9 mouse cellular contexts compared by ENCODE assay signal in genomic region chr2:180786732-180787131, GRCm38 (mm10). TPM values are rescaled to one million over a fixed set of nuclear protein-coding genes. Genes with fewer than 3 reads are reported as not detected.
DNase-seq lines count a peak whose midpoint lies in the region; ATAC-seq and TF ChIP-seq lines count a peak whose summit lies in the region.
"Had no signal": no experiment of that assay in that cellular context is flagged by ENCODE, and none has a peak within 500 bp of the region (broad histone marks: within the 10 kb centered on the region; RNA-seq: fewer than 3 reads in every experiment).

No protein-coding gene starts in this region.

- no peaks in the 10 kb centered on the region for H3K9me3 ChIP-seq in heart, postnatal 0 days (replicated peaks; ENCODE audit: control insufficient read depth, low read length)
- H3K9me3 ChIP-seq in heart, embryonic 11.5 days (replicated peaks; ENCODE audit: control insufficient read depth, low read length) = no peaks in the 10 kb centered on the region
- H3K9me3 ChIP-seq: embryonic facial prominence, embryonic 13.5 days had no signal

- no peaks in the 10 kb centered on the region for H3K36me3 ChIP-seq in heart, postnatal 0 days (replicated peaks; ENCODE audit: control insufficient read depth, insufficient read depth, low read length)
- no peaks in the 10 kb centered on the region for H3K36me3 ChIP-seq in heart, embryonic 11.5 days (ENCODE audit: control insufficient read depth, insufficient read depth, low read length)
- H3K36me3 ChIP-seq: embryonic facial prominence, embryonic 13.5 days had no signal

- H3K27me3 ChIP-seq in heart, postnatal 0 days (ENCODE audit: control insufficient read depth, insufficient read depth, low read length) = peaks cover 14% of the 10 kb centered on the region
- peaks cover 27% of the 10 kb centered on the region for H3K27me3 ChIP-seq in heart, embryonic 11.5 days (ENCODE audit: control insufficient read depth, insufficient read depth, low read length)

- H3K4me2 ChIP-seq in heart, postnatal 0 days (ENCODE audit: low read depth, low read length) = no peak overlapping the region
- H3K4me2 ChIP-seq in heart, embryonic 11.5 days = no peak overlapping the region
- H3K4me2 ChIP-seq: embryonic facial prominence, embryonic 13.5 days had no signal

- no peak for TF ChIP-seq EP300 in heart, postnatal 0 days (IDR thresholded peaks at IDR 0.05; ENCODE audit: low read depth)

- no peak overlapping the region for H3K4me3 ChIP-seq in heart, postnatal 0 days (ENCODE audit: low read depth, low read length)
- no peak overlapping the region for H3K4me3 ChIP-seq in heart, embryonic 11.5 days (ENCODE audit: low read depth, low read length)
- H3K4me3 ChIP-seq: embryonic facial prominence, embryonic 13.5 days had no signal

- peaks cover 10% of the 10 kb centered on the region; the same call in 1 of the 2 replicates for H3K4me1 ChIP-seq in heart, postnatal 0 days (ENCODE audit: control insufficient read depth, insufficient read depth)
- peaks cover 8% of the 10 kb centered on the region for H3K4me1 ChIP-seq in heart, embryonic 11.5 days (ENCODE audit: control insufficient read depth, insufficient read depth, low read length)

- no peak for DNase-seq in heart, postnatal 0 days (ENCODE audit: low spot score)
- DNase-seq in right cerebral cortex, adult 2 months (ENCODE audit: low spot score in 2 of 2) = peak; percentile 61
- DNase-seq in right cerebral cortex, postnatal 36 days (ENCODE audit: low spot score in 2 of 2) = no peak
- peak; percentile 28 for DNase-seq in T-cell, adult 2 months (ENCODE audit: low spot score)
- DNase-seq in gastrocnemius, postnatal 14 days = peak; percentile 9
- DNase-seq in mesoderm, embryonic 11.5 days (ENCODE audit: low read depth, low spot score) = peak; percentile 46

- intact Hi-C loops in gastrocnemius, postnatal 14 days (cut with DNase I; ENCODE audit: low total_unique reads) = loop anchor here (1.0 kb wide), 1 partner anchor 36 kb away; no protein-coding TSS in a partner anchor

- no peak overlapping the region for H3K9ac ChIP-seq in heart, postnatal 0 days (replicated peaks; ENCODE audit: low read depth, low read length)
- no peak overlapping the region for H3K9ac ChIP-seq in heart, embryonic 11.5 days (ENCODE audit: low read depth, low read length)
- H3K9ac ChIP-seq: embryonic facial prominence, embryonic 13.5 days had no signal

- peak; percentile 56 for TF ChIP-seq CTCF in heart, postnatal 0 days (IDR thresholded peaks at IDR 0.05; ENCODE audit: low read depth)

- ATAC-seq in heart, postnatal 0 days (ENCODE audit: insufficient read depth, low read depth) = no peak
- no peak for ATAC-seq in heart, embryonic 11.5 days (replicated peaks; ENCODE audit: insufficient number of reproducible peaks, low FRiP score, low TSS enrichment)
- no peak for ATAC-seq in monocyte, adult 5-6 weeks (replicated peaks; ENCODE audit: insufficient number of reproducible peaks, low FRiP score, low TSS enrichment, poor library complexity, severe bottlenecking)

- H3K27ac ChIP-seq in heart, postnatal 0 days (ENCODE audit: low read depth) = no peak overlapping the region
- no peak overlapping the region for H3K27ac ChIP-seq in heart, embryonic 11.5 days (ENCODE audit: low read depth, low read length)
- H3K27ac ChIP-seq: embryonic facial prominence, embryonic 13.5 days had no signal

RNA-seq across cellular contexts. Expression of gene Bhlhe23, which starts 10.0 kb away (rescaled TPM):
- not detected in 2 replicates for total RNA-seq in heart, postnatal 0 days (2014; rRNA removed; ENCODE audit: low replicate concordance)
- not detected in 2 replicates for polyA plus RNA-seq in heart, postnatal 0 days (2015; fragmentation: Nextera tagmentation; extraction: Ambion mirVana)
- not detected in 2 replicates for polyA plus RNA-seq in heart, embryonic 11.5 days (2014; fragmentation: Nextera tagmentation; extraction: Ambion mirVana)
- not detected for total RNA-seq in gastrocnemius, postnatal 14 days (2021)
- not detected in 3 replicates for total RNA-seq in monocyte, adult 5-6 weeks (2017)
- polyA plus RNA-seq: embryonic facial prominence, embryonic 13.5 days had no signal

Comparison
In these comparisons a context has a peak if more than half of its experiments do, and no peak if none do; other contexts are left out.
1. DNase-seq: peak in right cerebral cortex, adult 2 months (2 of 2), T-cell, adult 2 months (single experiment), gastrocnemius, postnatal 14 days (single experiment) and mesoderm, embryonic 11.5 days (single experiment); none in heart, postnatal 0 days (single experiment) and right cerebral cortex, postnatal 36 days (0 of 2).